Mouse (Mus musculus) intestine, embryonic 16.5 days (tissue): ENCODE measurements at regions not wholly inside any gene's neighbourhood (a gene's known extent, or its start where the extent isn't known, plus 50 kb on each side); places are given as distances from the start of the nearest gene placed in this dataset.

Experiments used
- ATAC-seq: fragments of 200-750 bp; cut with Nextera tagmentation; 2 replicates; pipeline ENCODE4 v1.8.0; 2017; ENCODE audit warnings: moderate TSS enrichment, moderate library complexity
- H3K27ac ChIP-seq: fragments of 300-500 bp; sonication (generic); 2 replicates; pipeline ENCODE4 v1.5.1; 2014; ENCODE audit warnings: mild to moderate bottlenecking, low read length
- H3K27me3 ChIP-seq: fragments of 300-500 bp; sonication (generic); replicated peaks from 2 replicates; pipeline ENCODE4 v1.6.1; 2014; ENCODE audit warnings: low read length, control low read depth, mixed read lengths; ENCODE audit not compliant: control insufficient read depth, insufficient read depth
- H3K36me3 ChIP-seq: fragments of 300-500 bp; sonication (generic); 2 replicates; pipeline ENCODE4 v1.6.1; 2014; ENCODE audit warnings: low read length, control low read depth; ENCODE audit not compliant: control insufficient read depth, insufficient read depth
- H3K4me1 ChIP-seq: fragments of 300-500 bp; sonication (generic); 2 replicates; pipeline ENCODE4 v1.6.1; 2014; ENCODE audit warnings: low read length, control low read depth, mixed read lengths; ENCODE audit not compliant: control insufficient read depth, insufficient read depth
- H3K4me2 ChIP-seq: fragments of 300-500 bp; sonication (generic); 2 replicates; pipeline ENCODE4 v1.6.1; 2014; ENCODE audit warnings: low read depth, low read length, control low read depth
- H3K4me3 ChIP-seq: fragments of 300-500 bp; sonication (generic); 2 replicates; pipeline ENCODE4 v1.5.1; 2014; ENCODE audit warnings: mild to moderate bottlenecking, low read length
- H3K9ac ChIP-seq: fragments of 300-500 bp; sonication (generic); 2 replicates; pipeline ENCODE4 v1.6.1; 2014; ENCODE audit warnings: low read depth, low read length
- H3K9me3 ChIP-seq: fragments of 300-500 bp; sonication (generic); 2 replicates; pipeline ENCODE4 v1.6.1; 2016; ENCODE audit warnings: low read length, control low read depth; ENCODE audit not compliant: control insufficient read depth
- WGBS: fragments of 180-500 bp; shearing (Covaris S2); extraction: QIAGEN DNeasy Blood & Tissue Kit; methylation state at CpG from one replicate; pipeline ENCODE4 v1.1.7; 2014; 5-methylcytosine and 5-hydroxymethylcytosine counted together

DNA sequence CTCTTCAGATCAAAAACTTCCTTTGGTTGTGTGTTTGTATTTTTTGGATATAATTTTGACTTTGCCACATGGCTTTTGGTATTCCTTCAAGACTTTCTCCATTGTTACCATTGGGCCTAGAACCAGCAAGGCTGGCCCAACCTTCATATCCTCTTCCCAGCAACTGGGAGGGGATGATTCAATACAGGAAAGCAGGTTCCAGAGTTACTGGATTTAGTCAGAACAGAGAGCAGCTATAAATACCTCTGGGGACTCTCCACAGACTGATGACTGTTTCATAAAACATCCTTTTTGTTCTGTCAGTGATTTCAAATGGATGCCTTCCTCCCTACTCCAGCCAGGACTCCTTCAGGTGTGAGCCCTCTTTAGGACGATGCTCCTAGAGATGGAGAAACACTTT lies 1361.4 kb downstream of the Gsdmc2 start:
- Histone ChIP-seq H3K9ac (no peak overlapping the region), H3K4me3 (no peak overlapping the region), H3K36me3 (no peaks in the 10 kb centered on the region), H3K9me3 (no peaks in the 10 kb centered on the region), H3K4me2 (no peak overlapping the region), H3K27me3 (no peaks in the 10 kb centered on the region), H3K4me1 (no peaks in the 10 kb centered on the region), H3K27ac (no peak overlapping the region)
- no peak for ATAC-seq
- 84% methylated on average over 1 of the region's 1 CpGs for WGBS

DNA sequence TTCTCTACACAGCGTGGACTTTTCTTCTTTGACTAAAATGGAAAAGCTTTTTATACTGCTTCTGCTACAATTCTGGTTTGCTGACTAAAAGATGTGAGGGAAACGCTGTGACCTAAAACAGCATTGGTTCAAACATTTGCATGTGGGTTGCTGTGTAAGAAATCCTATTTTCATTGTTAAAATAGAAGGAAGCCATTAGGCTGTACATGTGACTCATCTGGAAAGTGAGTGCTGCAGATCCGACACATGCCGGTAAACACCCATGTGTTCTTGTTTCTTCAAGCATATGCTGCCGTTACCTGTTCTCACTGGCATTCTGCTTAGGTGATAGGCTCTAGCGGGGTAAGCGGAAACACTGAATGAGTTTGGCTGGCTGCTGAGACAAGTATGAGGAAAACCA lies 1362.6 kb downstream of the Gsdmc2 start:
- H3K27me3 ChIP-seq, result no peaks in the 10 kb centered on the region
- ATAC-seq, result no peak
- no peaks in the 10 kb centered on the region for H3K9me3 ChIP-seq
- no peak overlapping the region for H3K9ac ChIP-seq
- H3K36me3 ChIP-seq, result no peaks in the 10 kb centered on the region
- no peak overlapping the region for H3K4me2 ChIP-seq
- H3K4me3 ChIP-seq, result no peak overlapping the region
- no peaks in the 10 kb centered on the region for H3K4me1 ChIP-seq
- 90% methylated on average over 7 of the region's 7 CpGs for WGBS
- no peak overlapping the region for H3K27ac ChIP-seq

DNA sequence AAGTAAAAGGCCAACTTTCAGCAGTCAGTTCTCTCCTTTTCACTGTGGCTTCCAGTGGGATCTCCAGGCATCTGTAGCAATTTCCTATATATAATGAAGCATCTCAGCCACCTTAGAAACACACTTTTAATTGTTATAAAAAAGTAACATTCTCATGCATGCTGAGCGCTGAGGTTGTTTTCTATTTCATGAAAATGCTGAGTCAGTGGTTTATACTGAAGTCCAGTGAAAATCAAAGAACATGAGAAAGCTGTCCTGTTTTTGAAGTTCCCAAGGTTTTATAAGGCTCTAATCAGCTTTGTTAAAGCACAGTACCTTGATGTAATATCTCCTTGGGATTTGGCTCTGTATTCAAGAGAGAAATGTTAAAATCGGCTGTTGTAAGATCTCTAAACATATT lies 1367.2 kb downstream of the Gsdmc2 start:
- no peak overlapping the region for H3K27ac ChIP-seq
- H3K9me3 ChIP-seq, result no peaks in the 10 kb centered on the region
- no peaks in the 10 kb centered on the region for H3K4me1 ChIP-seq
- no peak overlapping the region for H3K4me3 ChIP-seq
- H3K9ac ChIP-seq, result no peak overlapping the region
- 88% methylated on average over 2 of the region's 2 CpGs for WGBS
- no peak overlapping the region for H3K4me2 ChIP-seq
- ATAC-seq, result no peak
- H3K36me3 ChIP-seq, result no peaks in the 10 kb centered on the region
- no peaks in the 10 kb centered on the region for H3K27me3 ChIP-seq

DNA sequence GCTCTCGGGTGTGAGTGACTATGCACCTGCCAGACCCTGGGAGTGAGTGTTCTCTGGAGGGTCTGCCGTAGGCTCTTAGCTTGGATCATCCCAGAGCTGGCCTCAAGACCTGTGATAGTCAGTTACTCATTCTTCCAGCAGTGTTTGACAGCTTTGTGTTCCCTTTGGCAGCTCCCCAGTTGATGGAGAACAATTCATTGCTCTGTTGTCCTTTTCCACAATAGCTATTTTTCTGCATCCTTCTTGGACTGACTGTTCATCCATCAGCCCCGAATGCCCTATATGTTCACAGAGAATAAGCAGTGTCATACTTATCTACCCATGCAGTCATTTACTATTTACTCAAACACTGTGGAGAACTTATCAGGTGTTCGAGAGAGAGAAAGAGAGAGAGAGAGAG lies 1368.5 kb downstream of the Gsdmc2 start:
- H3K27ac ChIP-seq, result no peak overlapping the region
- no peak for ATAC-seq
- no peak overlapping the region for H3K4me2 ChIP-seq
- WGBS, result 78% methylated on average over 4 of the region's 4 CpGs
- H3K9ac ChIP-seq, result no peak overlapping the region
- no peaks in the 10 kb centered on the region for H3K4me1 ChIP-seq
- H3K9me3 ChIP-seq, result no peaks in the 10 kb centered on the region
- no peaks in the 10 kb centered on the region for H3K27me3 ChIP-seq
- H3K4me3 ChIP-seq, result no peak overlapping the region
- H3K36me3 ChIP-seq, result no peaks in the 10 kb centered on the region

DNA sequence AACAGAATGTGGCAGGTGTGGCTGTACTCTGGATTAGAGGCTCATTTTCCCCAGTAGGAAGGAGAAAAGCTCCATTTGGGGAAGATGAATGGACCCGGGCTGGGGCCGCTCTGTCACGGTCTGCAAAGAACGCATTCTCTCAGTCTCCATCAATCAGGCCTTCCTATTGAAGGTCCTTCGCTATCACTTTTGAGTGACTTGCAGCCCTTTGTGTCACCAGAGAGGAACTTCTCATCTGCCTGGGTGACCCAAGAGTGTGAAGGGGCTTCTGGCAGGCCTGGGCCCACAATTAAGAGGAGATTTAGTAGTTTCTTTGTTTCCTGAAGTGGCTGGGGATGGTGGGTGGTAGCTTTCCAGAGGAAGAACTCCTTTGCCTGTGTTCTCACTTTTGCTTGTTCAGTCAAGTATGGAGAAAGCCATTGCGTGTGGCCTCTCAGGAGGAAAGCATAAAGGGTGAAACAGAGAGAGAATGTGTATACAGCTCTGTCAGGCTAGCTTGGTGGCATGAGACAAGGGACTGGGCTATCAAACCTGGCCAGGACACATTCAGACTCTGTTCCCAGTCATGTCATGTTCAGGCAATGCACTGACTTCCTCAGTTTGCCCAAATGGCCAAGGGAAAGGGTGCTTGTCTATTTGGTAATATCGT lies 1374.2 kb downstream of the Gsdmc2 start:
- no peaks in the 10 kb centered on the region for H3K27me3 ChIP-seq
- 68% methylated on average over 7 of the region's 7 CpGs for WGBS
- no peak for ATAC-seq
- H3K9me3 ChIP-seq, result no peaks in the 10 kb centered on the region
- H3K4me3 ChIP-seq, result no peak overlapping the region
- no peak overlapping the region for H3K27ac ChIP-seq
- no peak overlapping the region for H3K4me2 ChIP-seq
- H3K9ac ChIP-seq, result no peak overlapping the region
- H3K36me3 ChIP-seq, result no peaks in the 10 kb centered on the region
- no peaks in the 10 kb centered on the region for H3K4me1 ChIP-seq

DNA sequence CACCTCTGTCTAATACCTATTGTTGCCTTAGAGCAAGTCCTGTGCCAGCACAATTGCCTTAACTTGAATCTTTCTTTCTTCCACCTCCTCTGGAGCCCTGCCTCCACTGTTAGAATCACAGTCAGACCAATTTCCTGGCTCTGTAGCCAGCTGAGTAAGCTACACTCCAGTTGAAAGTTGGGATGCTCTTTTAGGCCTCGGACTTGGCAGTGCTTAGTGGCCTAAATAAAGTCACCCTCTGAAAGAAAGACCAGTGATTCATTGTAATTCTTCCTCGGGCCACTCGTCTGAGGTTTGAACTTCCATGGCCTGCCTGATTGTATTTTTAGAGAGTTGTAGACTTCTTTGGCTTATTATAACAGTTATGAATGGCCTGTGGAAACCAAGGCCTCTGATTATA lies 1376.9 kb downstream of the Gsdmc2 start:
- H3K4me2 ChIP-seq, result no peak overlapping the region
- H3K27me3 ChIP-seq, result no peaks in the 10 kb centered on the region
- ATAC-seq, result no peak
- no peak overlapping the region for H3K4me3 ChIP-seq
- H3K36me3 ChIP-seq, result no peaks in the 10 kb centered on the region
- H3K27ac ChIP-seq, result no peak overlapping the region
- H3K9ac ChIP-seq, result no peak overlapping the region
- WGBS, result 76% methylated on average over 3 of the region's 3 CpGs
- no peaks in the 10 kb centered on the region for H3K9me3 ChIP-seq
- no peaks in the 10 kb centered on the region for H3K4me1 ChIP-seq

DNA sequence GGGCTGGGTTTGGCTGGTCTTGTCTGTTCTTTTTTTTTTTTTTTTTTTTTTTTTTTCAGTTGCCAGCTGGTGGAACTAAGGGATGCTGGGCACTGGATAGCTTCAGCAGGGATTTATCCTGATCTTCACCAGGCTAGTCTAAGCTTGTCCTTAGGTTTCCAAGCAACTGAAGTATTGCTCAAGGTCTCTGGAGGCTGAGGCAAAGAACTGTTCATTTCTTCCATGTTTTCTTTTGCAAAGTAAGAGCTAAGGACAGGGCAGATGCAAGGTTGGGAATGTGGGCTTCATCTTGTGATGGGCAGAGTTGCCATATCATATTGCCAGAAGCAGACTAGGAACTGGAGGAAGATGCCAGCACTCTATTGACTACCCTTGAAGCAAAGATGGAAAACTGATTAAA lies 1378.1 kb downstream of the Gsdmc2 start:
- Histone ChIP-seq H3K4me2 (no peak overlapping the region), H3K27ac (no peak overlapping the region), H3K27me3 (no peaks in the 10 kb centered on the region), H3K9me3 (no peaks in the 10 kb centered on the region), H3K9ac (no peak overlapping the region), H3K4me1 (no peaks in the 10 kb centered on the region), H3K36me3 (no peaks in the 10 kb centered on the region), H3K4me3 (no peak overlapping the region)
- no peak for ATAC-seq

DNA sequence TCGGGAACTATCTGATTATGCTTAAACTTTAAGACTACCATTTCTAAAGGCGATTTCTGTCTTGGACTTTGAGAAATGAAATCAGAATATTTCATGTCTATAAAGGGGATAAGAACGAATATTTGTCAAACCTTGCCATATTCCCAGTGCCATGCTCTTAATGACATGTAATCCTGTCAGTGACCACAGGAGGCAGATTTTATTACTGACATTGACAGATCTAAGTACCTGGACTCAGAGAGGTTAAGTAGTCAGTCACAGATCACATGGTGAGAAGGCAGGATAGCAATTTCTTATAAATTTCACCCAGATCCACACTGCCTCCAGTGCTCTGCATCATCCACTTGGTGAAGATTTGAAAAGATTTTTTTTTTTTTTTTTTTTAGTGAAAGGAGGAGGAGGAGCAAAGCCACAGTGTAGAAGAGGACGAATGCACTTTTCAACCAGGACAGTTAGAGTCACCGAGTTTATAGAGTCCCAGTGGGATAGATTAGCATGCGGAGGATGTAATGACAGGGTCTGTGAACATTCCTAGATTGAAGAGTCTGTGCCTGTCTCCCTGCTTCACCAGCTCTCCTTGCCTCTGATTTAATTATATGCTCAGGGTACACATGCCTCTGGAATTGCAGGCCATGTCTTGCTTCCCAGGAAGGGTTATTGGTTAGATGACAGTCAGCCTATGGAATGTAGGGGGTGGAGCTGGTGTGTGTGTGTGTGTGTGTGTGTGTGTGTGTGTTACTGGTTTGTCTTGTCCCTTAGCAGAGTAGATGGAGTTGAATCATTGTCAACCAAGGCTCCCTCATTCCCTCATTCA lies 1379.7 kb downstream of the Gsdmc2 start:
- no peaks in the 10 kb centered on the region for H3K36me3 ChIP-seq
- H3K9me3 ChIP-seq, result no peaks in the 10 kb centered on the region
- H3K4me1 ChIP-seq, result peaks cover 1% of the 10 kb centered on the region; the same call in 1 of the 2 replicates
- no peaks in the 10 kb centered on the region for H3K27me3 ChIP-seq
- no peak overlapping the region for H3K9ac ChIP-seq
- WGBS, result 84% methylated on average over 6 of the region's 6 CpGs
- H3K4me3 ChIP-seq, result no peak overlapping the region
- no peak overlapping the region for H3K27ac ChIP-seq
- no peak for ATAC-seq
- H3K4me2 ChIP-seq, result no peak overlapping the region

DNA sequence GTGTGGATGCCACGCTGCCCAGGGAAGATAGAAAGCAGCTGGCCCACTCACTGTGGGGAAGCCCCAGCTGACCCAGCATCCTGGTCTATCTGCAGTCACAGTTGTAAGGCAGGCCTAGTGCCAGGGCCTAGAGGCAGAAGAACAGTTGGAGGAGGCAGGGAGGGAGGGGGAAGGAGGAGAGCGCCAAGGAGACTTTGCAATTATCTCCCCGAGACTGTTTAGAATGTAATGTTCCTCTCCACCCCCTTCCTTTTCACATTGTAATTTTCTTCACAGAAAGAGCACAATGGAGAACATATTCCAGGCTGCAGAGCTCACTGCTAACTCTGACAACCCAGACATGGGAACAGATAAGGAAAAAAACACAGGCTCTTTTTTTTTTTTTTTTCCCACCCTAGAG lies 1382.3 kb downstream of the Gsdmc2 start:
- Histone ChIP-seq H3K9me3 (no peaks in the 10 kb centered on the region), H3K4me2 (no peak overlapping the region), H3K27me3 (no peaks in the 10 kb centered on the region), H3K9ac (no peak overlapping the region), H3K36me3 (no peaks in the 10 kb centered on the region), H3K4me3 (no peak overlapping the region), H3K4me1 (peaks cover 3% of the 10 kb centered on the region; the same call in 1 of the 2 replicates), H3K27ac (no peak overlapping the region)
- WGBS, result 41% methylated on average over 3 of the region's 3 CpGs
- peak; percentile 31; the same call in 1 of the 2 replicates for ATAC-seq
